Mouse (Mus musculus) ES-Bruce4 (cell line): Measurements from ENCODE around the gene Grap. TPM values are rescaled to one million over a fixed set of nuclear protein-coding genes. Genes with fewer than 3 reads are reported as not detected.

Experiments used
- H3K27ac ChIP-seq: 2 replicates; pipeline ENCODE4 v1.5.1; 2012; ENCODE audit warnings: low read length, inconsistent platforms; ENCODE audit not compliant: insufficient read depth
- H3K27me3 ChIP-seq: 2 replicates; pipeline ENCODE4 v1.6.1; 2012; ENCODE audit warnings: mild to moderate bottlenecking, low read length, inconsistent platforms; ENCODE audit not compliant: control insufficient read depth, poor library complexity, insufficient read depth, severe bottlenecking
- H3K36me3 ChIP-seq: 2 replicates; pipeline ENCODE4 v1.6.1; 2012; ENCODE audit warnings: inconsistent platforms, mild to moderate bottlenecking, low read length, moderate library complexity; ENCODE audit not compliant: control insufficient read depth, poor library complexity, insufficient read depth, severe bottlenecking
- H3K4me1 ChIP-seq: one replicate; pipeline ENCODE4 v1.8.1; 2011; ENCODE audit warnings: low read length; ENCODE audit not compliant: control insufficient read depth, insufficient read depth
- H3K4me3 ChIP-seq: 2 replicates; pipeline ENCODE4 v1.5.1; 2011; ENCODE audit warnings: low read depth, mild to moderate bottlenecking, low read length
- H3K9ac ChIP-seq: 2 replicates; pipeline ENCODE4 v1.6.1; 2012; ENCODE audit warnings: low read depth, mild to moderate bottlenecking, inconsistent platforms; ENCODE audit not compliant: poor library complexity, severe bottlenecking
- H3K9me3 ChIP-seq: replicated peaks from 2 replicates; pipeline ENCODE4 v1.6.1; 2012; ENCODE audit warnings: mild to moderate bottlenecking, low read length, inconsistent platforms; ENCODE audit not compliant: control insufficient read depth, poor library complexity, insufficient read depth, severe bottlenecking
- CTCF ChIP-seq: IDR thresholded peaks from one replicate; pipeline ENCODE4 v1.8.1; 2011; ENCODE audit warnings: low read depth, low read length
- EP300 ChIP-seq: IDR thresholded peaks from 2 replicates; pipeline ENCODE4 v1.6.1; 2011; ENCODE audit warnings: low read depth, low read length; ENCODE audit not compliant: insufficient read depth
- POLR2A ChIP-seq: IDR thresholded peaks from one replicate; pipeline ENCODE4 v1.8.1; 2011; ENCODE audit warnings: low read length; ENCODE audit not compliant: insufficient read depth
- polyA plus RNA-seq: library from polyadenylated mRNA; stranded (reverse); fragments of >200 nt; gene quantifications from 2 replicates; pipeline ENCODE4 v1.2.4, GENCODE M21; 2011; ENCODE audit warnings: low read depth; ENCODE audit not compliant: missing spikeins, insufficient read depth, insufficient read length

Grap gene
- polyA plus RNA-seq, 1 experiment: not detected

DNA sequence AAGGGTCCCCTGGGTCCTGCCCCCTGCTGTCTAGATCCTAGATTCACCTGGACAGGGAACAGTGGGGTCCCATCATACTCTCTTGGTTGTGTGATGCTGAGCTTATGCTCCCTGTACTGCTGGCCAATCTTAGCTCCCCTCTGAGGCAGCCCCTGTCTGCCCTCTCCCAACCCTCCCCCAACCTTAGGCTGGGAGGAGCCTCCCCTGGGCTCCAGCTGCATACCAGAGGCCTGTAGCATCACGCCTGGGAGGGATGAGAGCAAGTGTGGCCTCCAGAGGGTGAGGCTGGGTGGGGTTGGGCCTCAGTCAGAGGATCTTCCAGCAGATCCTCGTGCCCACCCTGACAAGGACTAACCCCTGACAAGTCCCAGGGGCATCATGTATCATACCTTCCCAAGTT, 34.5 kb downstream of the Grap start:
- no peak for TF ChIP-seq EP300
- no peak for TF ChIP-seq POLR2A
- TF ChIP-seq CTCF: no peak
- Histone ChIP-seq H3K27ac (no peak overlapping the region), H3K9me3 (no peaks in the 10 kb centered on the region), H3K27me3 (no peaks in the 10 kb centered on the region), H3K4me1 (peaks cover 4% of the 10 kb centered on the region), H3K9ac (no peak overlapping the region), H3K4me3 (no peak overlapping the region), H3K36me3 (no peaks in the 10 kb centered on the region; the same call in 1 of the 2 replicates)

DNA sequence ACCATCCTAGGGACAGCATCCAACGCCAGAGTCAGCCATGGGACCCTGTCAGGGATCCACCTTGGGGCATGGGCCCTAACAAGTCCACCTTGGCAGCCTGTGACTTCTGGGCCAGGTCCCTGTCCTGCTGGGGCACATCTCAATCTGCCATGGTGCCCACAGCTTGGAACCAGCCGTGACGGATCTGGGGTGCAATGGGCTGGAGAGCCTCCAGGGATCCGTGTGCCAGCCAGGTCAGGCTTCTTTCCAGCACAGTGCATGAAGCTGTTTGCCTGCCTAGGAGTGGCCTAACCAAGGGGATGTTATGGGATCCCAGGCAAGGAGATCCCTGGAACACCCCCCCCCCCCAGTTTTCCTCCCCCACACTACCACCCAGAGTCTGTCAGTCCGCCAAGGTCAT, 39.9 kb downstream of the Grap start:
- Histone ChIP-seq H3K36me3 (peaks cover 8% of the 10 kb centered on the region), H3K27ac (no peak overlapping the region), H3K9ac (no peak overlapping the region), H3K4me3 (no peak overlapping the region), H3K27me3 (no peaks in the 10 kb centered on the region), H3K9me3 (no peaks in the 10 kb centered on the region), H3K4me1 (no peaks in the 10 kb centered on the region)
- TF ChIP-seq EP300 (no peak), CTCF (no peak), POLR2A (no peak)

- Histone ChIP-seq H3K4me3 (no peak overlapping the region), H3K27ac (no peak overlapping the region), H3K27me3 (no peaks in the 10 kb centered on the region), H3K4me1 (no peaks in the 10 kb centered on the region), H3K9ac (no peak overlapping the region), H3K36me3 (peaks cover 15% of the 10 kb centered on the region), H3K9me3 (no peaks in the 10 kb centered on the region)
- TF ChIP-seq CTCF (no peak), POLR2A (no peak), EP300 (no peak)
Observed at GRCm38 (mm10) chr11:61698852-61699251, 45.8 kb downstream of the Grap start.

DNA sequence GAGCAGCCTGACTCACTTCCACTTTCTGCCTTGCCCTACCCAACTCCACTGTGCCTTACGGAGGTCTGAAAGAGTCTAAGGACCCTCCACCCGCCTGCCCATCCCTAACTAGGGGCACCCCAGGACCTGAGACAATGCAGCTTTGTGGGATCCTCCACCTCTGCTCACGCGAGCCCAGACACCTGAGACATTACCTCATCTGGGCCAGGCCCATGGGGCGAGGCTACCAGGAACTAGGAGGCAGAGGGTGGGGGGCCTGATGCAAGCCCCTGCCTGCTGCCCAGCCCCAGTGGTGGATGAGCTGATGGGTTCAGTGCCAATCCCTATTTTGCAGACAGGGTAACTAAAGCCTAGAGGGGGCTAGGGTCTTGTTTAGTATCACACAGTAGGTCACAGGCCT, 46.4 kb downstream of the Grap start:
- no peaks in the 10 kb centered on the region for H3K27me3 ChIP-seq
- no peak for TF ChIP-seq EP300
- H3K4me1 ChIP-seq: no peaks in the 10 kb centered on the region
- H3K9me3 ChIP-seq: no peaks in the 10 kb centered on the region
- peaks cover 15% of the 10 kb centered on the region for H3K36me3 ChIP-seq
- H3K27ac ChIP-seq: no peak overlapping the region
- H3K4me3 ChIP-seq: no peak overlapping the region
- no peak overlapping the region for H3K9ac ChIP-seq

DNA sequence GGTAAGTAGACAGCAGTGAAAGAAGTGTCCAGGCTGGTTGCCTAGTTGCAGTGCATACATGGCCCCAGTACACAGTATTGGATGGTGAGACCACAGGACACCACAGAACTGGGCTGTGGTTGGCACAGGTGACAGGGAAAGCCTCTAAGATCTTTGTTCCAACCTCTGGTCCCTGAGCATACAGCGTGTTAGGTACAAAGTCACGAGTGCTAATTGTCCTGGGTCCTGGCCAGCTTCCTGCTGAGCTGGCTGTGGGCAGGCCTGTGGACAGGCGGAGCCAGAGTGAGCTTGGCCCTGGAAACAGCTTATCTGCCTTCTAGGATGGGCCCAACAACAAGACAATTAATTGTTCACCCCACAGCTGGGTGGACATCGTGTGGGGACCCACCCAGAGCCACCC, 46.9 kb downstream of the Grap start:
- H3K36me3 ChIP-seq: peaks cover 14% of the 10 kb centered on the region
- TF ChIP-seq EP300: no peak
- no peaks in the 10 kb centered on the region for H3K4me1 ChIP-seq
- no peaks in the 10 kb centered on the region for H3K27me3 ChIP-seq
- no peak overlapping the region for H3K4me3 ChIP-seq
- no peak overlapping the region for H3K27ac ChIP-seq
- no peak overlapping the region for H3K9ac ChIP-seq
- H3K9me3 ChIP-seq: no peaks in the 10 kb centered on the region

DNA sequence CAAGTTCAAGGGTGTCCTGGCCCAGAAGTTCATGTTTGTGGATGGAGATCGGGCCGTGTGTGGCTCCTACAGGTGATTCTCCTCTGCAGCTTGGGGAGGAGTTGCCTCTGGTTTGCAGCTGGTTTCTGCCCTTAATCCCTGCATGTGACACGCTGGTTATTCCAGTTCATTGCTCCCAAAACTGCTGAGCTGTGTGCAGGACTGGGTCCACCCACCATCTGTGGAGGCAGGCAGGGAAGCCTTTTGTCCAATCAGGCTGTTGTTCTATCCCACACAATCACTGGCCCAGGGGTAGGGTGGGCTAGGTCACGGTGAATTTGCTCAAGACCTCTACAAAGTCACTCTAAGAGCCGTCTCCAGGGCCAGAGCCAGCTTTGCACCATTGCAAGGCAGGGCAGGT, 48.6 kb downstream of the Grap start:
- Histone ChIP-seq H3K27ac (no peak overlapping the region), H3K4me1 (no peaks in the 10 kb centered on the region), H3K27me3 (no peaks in the 10 kb centered on the region), H3K4me3 (no peak overlapping the region), H3K9ac (no peak overlapping the region), H3K36me3 (peaks cover 8% of the 10 kb centered on the region; the same call in 1 of the 2 replicates), H3K9me3 (no peaks in the 10 kb centered on the region)
- no peak for TF ChIP-seq EP300
- no peak for TF ChIP-seq CTCF
- TF ChIP-seq POLR2A: no peak
